Mouse (Mus musculus): ENCODE measurements around the gene Kdelr1. TPM values are rescaled to one million over a fixed set of nuclear protein-coding genes. Genes with fewer than 3 reads are reported as not detected.
"Not testable (repeated sequence)": the region's sequence is repeated elsewhere in the genome, so short reads cannot be mapped to it uniquely, and the experiment has no call there.

Kdelr1 gene
- polyA plus RNA-seq, 1 experiment: 357 TPM

DNA sequence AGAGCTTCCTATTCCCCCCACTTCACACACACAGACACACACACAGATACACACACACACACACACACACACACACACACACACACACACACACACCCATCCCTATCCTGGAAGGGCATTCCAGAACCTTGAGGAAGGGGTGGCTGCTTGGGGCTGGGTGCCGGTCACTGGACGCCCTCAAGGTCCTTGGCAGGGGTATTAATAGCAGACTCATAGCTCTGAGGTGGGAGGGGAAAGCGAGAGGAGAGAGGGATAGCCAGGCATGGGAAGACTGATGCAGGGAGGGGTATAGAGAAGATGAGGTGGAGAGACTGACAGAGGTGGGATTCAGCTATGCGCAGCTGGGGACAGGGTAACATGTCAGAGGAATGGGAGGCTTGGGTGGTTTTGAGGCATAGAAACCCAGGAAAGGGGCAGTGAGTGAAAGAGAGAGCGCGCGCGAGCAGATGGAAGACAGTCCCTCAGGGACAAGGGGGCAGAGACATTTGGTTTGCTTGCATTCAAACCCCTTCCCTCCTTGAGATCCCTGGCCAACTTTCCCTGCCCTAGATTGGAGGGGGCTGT, 3.4 kb upstream of the Kdelr1 start:
- WGBS: 34% methylated on average over 8 of the region's 8 CpGs
- no peak for DNase-seq (ENCODE audit: low read depth, low spot score)

DNA sequence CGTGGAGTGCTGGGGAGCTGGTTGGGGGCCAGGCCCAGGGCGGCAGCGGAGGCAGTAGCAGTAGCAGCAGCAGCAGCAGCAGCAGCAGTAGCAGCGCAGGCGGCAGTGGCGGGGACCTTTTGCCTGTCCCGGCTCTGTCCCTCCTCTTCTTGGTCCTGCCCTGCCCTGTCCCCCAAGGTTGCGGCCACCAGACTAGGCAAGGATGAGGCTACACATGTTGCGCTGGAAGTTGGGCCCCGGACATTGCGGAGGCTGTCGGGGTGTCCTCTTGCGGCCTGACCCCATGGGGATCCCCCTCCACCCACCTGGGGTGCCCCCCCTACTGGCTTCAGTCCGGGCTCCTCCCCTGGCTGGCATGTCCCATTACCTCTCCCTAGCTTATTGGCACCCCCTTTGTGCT, 2.8 kb upstream of the Kdelr1 start:
- 8% methylated on average over 14 of the region's 14 CpGs for WGBS

DNA sequence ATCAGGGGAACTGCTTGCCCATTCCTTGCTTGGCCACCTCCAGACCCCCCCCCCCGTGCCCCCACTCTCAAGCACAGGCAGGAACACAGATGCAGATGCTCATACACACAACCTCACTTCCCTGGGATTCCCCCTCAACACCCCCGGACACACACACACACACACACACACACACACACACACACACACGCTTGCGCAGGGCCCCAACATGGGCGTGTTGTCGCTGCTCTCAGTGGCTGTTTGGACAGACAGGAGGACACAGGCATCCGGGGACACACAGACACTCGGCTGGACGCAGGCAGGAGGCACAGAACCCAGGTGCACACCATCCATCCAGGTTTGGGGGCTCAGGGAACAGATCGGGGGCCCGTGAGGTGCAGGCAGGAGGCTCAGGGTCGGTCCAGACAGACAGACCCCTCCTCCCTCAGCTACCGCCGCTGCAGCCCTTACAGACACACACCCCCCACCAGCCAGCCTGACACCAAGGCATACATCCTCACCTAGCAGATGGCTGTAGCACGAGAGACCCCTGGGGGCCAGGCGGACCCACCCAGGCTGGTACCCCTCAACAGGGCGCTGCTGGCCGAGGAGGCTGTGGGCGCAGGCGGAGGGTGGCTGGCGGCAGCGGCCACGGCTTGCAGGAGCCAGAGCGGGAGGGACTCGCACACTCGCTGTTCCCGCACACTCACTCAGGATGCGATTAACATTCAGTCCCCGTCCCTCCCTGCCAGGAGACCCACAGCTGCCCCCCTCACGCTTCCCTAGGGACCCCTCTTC, 2.1 kb upstream of the Kdelr1 start:
- no peak for DNase-seq (ENCODE audit: low read depth, low spot score)
- 6% methylated on average over 30 of the region's 30 CpGs for WGBS

More for the DNA sequence above, 2.8 kb upstream of the Kdelr1 start:
- DNase-seq (ENCODE audit: low read depth, low spot score): no peak

DNA sequence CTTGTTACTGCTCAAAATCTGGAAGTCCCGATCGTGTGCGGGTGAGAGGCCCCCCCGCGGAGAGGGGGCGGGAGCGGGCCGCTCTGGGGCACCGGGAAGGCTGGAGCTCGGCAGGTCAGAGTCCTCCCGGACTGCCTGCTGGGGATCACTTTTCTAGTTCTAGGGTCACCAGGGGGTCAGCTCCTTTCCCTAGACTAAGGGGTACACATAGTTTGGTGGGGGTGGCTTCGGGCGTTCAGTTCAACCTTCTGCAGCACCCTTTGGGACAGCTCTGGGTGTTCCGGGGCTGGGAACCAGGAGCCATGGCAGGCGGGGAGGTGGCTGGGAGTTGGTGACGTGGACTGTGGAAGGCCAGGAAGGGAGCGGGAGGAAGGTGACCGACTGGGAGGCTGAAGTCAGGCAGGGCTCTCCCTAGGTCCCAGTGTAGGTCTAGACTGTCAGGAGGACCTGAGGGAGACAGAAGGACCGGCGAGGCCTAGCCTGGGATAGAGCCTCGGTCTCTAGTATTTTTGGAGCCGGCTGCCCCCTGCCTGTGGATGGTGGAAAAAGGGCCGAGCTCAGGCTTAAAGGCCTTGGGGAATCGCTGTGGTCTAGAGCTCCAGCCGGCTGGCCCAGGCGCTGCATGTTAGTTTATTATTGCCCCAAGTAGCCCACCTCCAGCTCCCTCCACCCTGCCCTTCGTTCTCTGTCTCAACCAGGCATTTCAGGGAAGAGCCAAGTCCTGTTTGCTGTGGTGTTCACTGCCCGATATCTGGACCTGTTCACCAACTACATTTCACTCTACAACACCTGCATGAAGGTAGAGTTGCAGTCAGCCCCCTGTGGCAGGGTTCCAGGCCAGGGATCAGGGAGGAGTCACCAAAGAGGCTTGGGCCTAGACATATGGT, 732 bp downstream of the Kdelr1 start:
- DNase-seq (ENCODE audit: low read depth, low spot score): peak; percentile 25
- WGBS: 1% methylated on average over 28 of the region's 28 CpGs

DNA sequence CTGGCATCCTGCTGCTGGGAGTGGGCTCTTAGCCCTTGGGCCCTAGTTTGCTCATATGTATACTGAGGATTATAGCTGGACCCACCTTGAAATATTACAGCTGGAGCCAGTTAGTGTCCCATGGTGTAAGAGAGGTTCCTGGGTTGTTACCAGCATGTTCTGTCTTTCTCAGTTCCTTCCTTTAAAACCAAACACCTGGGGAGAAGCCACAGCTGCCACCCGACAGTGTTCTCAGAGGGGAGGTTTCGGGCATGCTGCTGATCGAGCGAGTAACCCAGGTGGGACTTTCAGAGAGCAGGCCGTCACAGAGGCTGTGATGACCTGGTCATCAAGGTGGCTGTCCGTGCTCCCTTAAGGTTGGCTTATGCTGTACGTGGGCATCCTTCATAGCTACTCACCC, 4.3 kb downstream of the Kdelr1 start:
- WGBS: 95% methylated on average over 7 of the region's 7 CpGs
- no peak for DNase-seq (ENCODE audit: low read depth, low spot score)

DNA sequence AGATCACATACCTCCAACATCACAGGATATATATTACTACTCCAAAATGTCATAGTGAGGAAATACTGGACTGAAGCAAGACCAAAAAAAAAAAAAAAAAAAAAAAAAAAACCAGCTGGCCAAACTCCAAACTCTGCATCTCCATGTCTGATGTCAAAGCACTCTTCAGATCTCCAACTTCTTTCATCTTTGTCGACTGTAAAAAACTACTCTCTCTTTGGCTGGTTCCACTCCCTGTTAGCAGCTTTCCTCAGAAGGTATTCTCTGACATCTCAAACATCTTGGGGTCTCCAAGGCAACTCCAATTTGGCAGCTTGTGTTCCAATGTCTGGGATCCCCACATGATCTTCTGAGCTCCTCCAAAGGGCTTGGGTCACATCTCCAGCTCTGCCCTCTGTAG, 5.7 kb downstream of the Kdelr1 start, which contains the start of gene Grin2d:
Grin2d (minus strand) TSS at position 101 of the 400 bp plus-strand sequence.
- WGBS: 92% methylated on average over 1 of the region's 1 CpGs
- DNase-seq (ENCODE audit: low read depth, low spot score): not testable (repeated sequence)

DNA sequence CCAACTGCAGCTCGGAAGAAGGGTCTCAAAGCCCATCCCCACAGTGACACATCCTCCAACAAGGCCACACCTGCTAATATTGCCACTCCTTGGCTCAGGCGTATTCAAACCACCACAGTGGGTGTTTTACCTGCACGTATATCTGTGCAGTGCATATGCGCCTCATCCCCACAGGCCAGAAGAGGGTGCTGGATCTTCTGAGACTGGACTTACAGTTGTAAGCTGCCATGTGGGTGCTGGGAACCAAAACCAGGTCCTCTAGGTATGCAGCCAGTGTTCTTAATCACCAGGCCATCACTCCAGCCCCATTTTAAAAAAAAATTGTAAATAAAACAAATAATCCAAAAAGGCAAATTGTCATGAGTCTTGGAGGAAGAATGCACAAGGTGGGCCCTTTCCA, 8.0 kb downstream of the Kdelr1 start:
- DNase-seq (ENCODE audit: low read depth, low spot score): no peak
- WGBS: 95% methylated on average over 4 of the region's 4 CpGs

DNA sequence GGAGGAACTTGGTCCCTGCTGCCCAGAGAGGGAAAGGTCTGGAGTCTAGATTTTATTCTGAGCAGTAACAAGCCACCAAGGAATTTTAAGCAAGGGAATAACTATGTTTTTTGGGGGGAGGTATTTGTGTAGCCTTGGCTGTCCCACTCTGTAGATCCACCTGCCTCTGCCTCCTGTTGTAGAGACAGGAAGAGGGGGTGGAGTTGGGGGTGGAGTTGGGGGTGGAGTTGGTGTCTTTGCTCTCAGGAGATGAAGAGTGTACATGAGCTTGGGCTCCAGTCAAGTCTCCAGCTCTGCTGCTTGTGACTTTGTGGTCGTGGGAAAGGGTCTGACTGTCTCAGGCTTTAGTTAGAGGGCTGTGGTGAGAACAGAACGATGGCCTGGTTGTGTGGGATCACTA, 8.4 kb downstream of the Kdelr1 start:
- 93% methylated on average over 2 of the region's 2 CpGs for WGBS
- no peak for DNase-seq (ENCODE audit: low read depth, low spot score)

DNA sequence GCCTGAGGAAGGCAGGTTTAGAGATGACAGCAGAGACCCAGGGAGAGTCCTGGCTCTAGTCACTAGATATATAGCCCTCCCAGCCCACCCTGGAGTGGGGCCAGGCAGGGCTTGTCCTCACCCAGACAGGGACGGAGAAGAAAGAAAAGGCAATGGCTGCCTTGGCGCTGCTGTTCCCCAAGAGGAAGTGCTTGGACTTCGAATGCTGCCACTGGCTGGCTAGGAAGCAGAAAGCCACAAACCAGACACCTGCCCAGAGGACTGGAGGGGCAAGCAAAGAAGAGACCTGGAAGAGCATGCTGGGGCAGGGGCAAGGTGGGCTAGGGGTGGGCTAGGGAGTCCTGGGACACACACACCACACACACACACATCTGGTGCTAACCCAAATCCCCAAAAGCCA, 14.7 kb downstream of the Kdelr1 start:
- DNase-seq (ENCODE audit: low read depth, low spot score): no peak
- 38% methylated on average over 3 of the region's 3 CpGs for WGBS

DNA sequence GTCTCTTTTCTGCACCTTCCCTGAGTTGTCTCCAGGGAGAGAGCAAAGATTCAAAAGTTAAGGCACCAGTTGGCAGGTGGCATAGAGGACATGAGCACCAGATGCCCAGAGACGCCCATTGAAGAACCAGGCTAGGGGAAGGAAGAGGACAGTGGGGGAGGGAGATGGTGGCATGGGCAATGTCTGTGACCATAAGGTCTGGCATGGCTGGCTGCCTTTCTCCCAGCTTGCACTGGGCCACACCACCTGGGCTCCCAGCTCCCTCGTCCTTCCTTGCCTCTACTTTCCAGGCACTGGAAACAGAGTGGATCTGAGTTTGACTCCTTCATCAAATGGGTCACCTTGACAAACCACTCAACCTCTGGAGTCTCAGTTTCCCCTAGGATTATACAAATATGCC, 20.1 kb downstream of the Kdelr1 start:
- no peak for DNase-seq (ENCODE audit: low read depth, low spot score)
- WGBS: 88% methylated on average over 2 of the region's 2 CpGs

DNA sequence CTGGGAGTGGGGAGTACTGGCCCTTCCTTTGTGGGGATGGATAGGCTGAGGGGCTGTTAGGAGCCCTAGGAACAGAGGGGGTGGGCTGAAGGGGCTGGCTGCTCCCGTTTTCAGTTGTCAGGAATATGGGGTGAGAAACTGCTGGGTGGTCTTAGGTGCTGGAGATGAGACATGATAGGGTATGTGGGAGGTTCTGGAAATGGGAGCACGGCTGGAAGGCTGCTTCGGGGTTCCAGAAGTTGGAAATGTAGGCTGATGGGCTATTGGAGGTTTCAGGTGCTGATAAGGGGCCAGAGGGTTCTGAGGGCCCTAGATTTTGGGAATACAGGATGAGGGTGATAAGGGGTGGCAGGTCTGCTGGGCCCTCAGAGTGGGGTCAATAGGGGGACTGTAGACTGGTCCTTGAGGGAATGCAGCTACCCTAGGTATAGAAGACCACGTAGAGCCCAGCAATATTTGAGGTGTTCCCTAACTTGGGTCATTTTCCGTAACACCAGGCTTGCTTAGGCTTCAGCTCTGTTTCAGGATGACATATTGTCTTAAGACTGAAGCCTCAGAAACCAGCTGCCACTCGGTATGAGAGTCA, 23.5 kb downstream of the Kdelr1 start:
- 70% methylated on average over 6 of the region's 6 CpGs for WGBS
- DNase-seq (ENCODE audit: low read depth, low spot score): no peak

DNA sequence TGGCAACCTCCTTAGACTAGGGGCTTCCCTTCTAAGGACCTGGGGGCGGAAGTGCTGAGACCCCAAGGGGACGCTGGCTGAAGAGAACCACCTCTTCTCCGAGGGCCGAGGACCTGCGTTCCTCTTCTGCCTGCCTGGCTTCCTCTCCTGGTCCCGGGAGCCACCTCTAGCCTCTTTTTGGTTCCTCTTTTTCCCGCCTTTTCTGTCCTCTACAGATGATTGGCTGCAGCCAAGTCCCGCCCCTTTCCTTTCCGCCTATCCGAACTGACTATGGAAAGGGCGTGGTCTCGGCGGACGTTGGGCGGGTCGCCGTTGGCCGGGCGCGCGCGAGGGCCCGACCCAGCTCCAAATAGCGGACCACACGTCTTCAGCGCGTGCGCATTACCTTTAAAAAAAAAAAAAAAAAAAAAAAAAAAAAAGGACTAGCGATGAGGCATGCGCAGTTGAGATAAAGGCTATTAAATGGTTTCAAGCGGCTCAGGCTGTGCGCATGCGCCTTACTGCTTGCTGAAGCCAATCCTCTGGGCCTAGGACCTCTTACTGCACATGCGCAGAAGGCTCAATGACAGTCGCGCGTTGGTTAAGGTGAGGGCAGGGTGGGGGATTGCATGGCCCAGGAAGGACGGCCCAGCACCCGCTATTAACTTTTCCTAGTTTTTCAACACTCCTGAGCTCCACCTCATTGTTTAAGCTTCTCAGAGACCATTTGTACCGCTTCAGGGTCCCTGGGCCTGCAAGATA, 24.1 kb downstream of the Kdelr1 start, which contains the start of the genes Syngr4 and Tmem143:
Syngr4 (minus strand) TSS at position 198 of the 741 bp plus-strand sequence.
Tmem143 (plus strand) TSS at position 425 of the 741 bp plus-strand sequence.
- peak; percentile 98 for DNase-seq (ENCODE audit: low read depth, low spot score)

DNA sequence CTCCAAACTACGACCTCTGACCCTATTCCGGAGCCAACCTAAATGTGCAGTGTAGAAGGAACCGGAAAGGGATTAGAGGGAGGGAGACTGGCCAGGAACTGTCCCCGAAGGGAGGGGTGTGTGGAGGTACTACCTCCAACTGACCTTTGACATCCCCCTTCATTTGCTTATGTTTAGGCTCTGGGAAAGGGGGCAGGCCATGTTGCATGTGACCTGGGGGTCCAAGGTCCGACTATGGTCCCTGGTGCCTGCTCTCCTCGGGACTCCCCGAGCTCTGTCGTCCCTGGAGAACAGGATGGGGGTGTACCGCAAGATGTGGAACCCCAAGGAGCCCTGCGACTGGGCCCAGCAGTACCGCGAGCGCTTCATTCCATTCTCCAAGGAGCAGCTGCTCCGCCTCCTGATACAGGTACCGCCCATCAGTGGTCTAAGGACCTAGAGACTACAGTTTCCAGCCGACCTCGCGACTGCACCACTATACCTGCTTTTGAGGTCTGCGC, 24.7 kb downstream of the Kdelr1 start:
- 1% methylated on average over 19 of the region's 19 CpGs for WGBS
- DNase-seq (ENCODE audit: low read depth, low spot score): no peak

More for the DNA sequence above, 24.1 kb downstream of the Kdelr1 start, which contains the start of the genes Syngr4 and Tmem143:
- WGBS: 1% methylated on average over 40 of the region's 40 CpGs

DNA sequence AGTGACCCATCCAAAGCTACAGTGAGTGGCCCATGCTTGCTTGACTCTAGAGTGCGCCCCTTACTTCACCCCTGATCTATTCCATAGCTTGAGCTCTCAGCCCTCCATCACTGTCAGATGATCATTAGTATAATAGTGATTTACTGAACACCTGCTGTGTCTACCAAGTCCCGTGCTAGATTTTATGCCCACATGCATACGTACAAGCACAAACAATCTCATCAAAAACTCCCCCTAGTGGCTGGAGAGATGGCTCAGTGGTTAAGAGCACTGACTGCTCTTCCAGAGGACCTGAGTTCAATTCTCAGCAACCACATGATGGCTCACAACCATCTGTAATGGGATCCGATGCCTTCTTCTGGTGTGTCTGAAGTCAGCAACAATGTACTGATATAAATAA, 25.6 kb downstream of the Kdelr1 start:
- not testable (repeated sequence) for DNase-seq (ENCODE audit: low read depth, low spot score)
- WGBS: 41% methylated on average over 4 of the region's 4 CpGs

DNA sequence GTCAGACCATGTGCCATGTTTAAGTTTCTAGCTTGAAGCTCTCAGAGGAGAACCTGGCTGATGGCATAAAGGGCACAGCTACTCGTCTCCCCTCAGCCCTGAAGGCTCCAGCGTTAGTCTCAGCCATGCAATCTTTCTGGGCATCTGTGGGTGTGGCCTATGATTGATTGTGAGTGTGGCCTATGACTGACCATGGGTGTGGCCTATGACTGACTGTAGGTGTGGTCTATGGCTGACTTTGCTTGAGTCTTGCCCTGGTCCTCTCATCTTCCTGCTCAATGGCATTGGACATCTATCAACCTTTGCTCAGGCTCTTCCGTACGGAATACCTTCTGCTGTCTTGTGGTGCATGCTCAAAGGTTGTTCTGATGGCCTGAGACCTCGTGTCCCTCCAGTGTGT, 29.0 kb downstream of the Kdelr1 start:
- WGBS: 46% methylated on average over 5 of the region's 5 CpGs
- no peak for DNase-seq (ENCODE audit: low read depth, low spot score)

DNA sequence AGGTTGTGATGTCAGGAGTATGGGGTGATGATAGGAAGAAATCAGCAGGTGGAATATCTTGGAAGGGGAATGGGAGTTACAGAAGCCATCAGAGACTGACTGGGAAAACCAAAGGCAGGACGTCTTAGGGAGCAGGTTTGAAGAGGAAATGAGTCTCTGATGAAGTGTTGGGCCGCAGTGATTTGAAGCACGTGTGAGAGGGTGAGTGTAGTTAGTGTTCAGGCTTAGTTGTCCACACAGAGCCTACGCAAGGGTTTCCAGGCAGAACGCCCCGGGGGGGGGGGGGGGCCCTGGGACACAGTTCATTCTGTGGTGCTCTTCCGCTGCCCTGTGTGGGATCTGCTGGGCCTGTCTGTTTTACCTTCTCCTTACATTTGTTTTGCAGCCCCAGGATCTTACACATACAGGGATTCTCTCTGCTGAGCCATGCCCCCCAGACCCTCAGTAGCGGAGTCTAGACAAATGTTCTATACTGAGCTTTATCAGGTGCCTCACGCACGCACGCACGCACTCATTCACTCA, 30.0 kb downstream of the Kdelr1 start:
- 69% methylated on average over 12 of the region's 12 CpGs for WGBS
- no peak for DNase-seq (ENCODE audit: low read depth, low spot score)

DNA sequence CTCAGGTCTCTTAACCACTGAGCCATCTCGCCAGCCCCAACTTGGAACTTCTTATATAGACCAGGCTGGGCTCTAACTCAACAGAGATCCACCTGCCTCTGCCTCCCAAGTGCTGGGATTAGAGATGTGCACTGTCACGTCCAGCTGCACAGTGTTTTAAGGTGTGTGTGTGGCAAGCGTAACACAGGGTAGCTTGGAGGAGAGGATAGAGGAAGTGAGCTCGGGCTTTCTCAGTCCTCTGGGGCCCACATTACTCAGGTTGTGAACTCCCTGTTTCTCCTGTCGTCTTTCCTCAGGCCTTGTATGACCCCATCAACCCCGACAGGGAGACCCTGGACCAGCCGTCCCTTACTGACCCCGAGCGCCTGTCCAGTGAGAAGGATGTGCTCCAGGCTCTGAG, 34.0 kb downstream of the Kdelr1 start:
- 87% methylated on average over 9 of the region's 9 CpGs for WGBS
- no peak for DNase-seq (ENCODE audit: low read depth, low spot score)

DNA sequence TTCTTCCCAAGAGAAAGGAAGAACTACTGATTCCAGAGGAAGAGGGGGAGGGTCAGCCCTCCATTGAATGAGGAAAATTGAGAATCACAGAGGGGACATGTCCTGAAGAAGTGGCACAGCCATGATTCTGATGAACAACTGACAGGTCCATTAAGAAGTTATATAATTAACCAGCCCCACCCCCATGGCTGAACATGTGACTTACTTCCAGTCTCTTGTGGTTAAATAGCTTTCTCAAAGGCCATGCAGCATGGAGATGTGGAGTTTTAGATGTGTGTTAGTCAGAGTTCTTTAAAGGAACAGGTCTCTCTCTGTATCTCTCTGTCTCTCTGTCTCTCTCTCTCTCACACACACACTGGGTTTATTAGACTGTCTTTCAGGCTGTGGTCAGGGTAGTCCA, 35.8 kb downstream of the Kdelr1 start:
- no peak for DNase-seq (ENCODE audit: low read depth, low spot score)

DNA sequence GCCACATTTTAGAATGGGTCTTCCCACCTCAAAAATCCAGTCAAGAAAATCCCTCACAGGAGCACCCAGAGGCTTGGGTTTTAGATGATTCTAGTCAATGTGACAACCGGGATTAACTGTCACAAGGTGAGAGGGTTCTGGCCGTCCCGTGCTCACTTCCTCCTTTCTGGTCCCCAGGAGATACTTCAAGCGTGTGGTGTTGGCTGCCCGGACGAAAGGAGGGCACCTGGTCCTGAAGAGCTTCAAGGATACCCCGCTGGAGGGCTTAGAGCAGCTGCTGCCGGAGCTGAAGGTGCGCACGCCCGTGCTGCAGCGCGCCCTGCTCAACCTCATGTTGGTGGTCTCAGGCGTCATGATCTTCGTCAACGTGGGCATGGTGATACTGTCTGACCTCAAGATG, 36.6 kb downstream of the Kdelr1 start:
- 94% methylated on average over 16 of the region's 16 CpGs for WGBS

More for the DNA sequence above, 36.6 kb downstream of the Kdelr1 start:
- no peak for DNase-seq (ENCODE audit: low read depth, low spot score)
